Comparison of ENCODE assay signal across 9 mouse cellular contexts in genomic region chr2:180642555-180643260, GRCm38 (mm10). TPM values are rescaled to one million over a fixed set of nuclear protein-coding genes. Genes with fewer than 3 reads are reported as not detected.
A peak's percentile ranks its signal among the peaks of the same experiment; 100 is the strongest.
DNase-seq lines count a peak whose midpoint lies in the region; ATAC-seq and TF ChIP-seq lines count a peak whose summit lies in the region.
"Had no signal": no experiment of that assay in that cellular context is flagged by ENCODE, and none has a peak within 500 bp of the region (broad histone marks: within the 10 kb centered on the region; RNA-seq: fewer than 3 reads in every experiment).

Gene Tcfl5 (minus strand): TSS chr2:180642708.

- WGBS in kidney, embryonic 14.5 days, result 6% methylated on average over 34 of the region's 56 CpGs
- WGBS in kidney, adult 2 months, result 12% methylated on average over 53 of the region's 56 CpGs
- 6% methylated on average over 7 of the region's 56 CpGs for WGBS in embryonic facial prominence, embryonic 14.5 days
- 3% methylated on average over 46 of the region's 56 CpGs for WGBS in intestine, embryonic 16.5 days
- WGBS in neural tube, embryonic 13.5 days, result 5% methylated on average over 34 of the region's 56 CpGs

- TF ChIP-seq CTCF in kidney, adult 2 months (conservative IDR thresholded peaks at IDR 0.05; ENCODE audit: insufficient read depth, insufficient read length, low read depth, low read length), result no peak

- H3K36me3 ChIP-seq in kidney, embryonic 14.5 days (ENCODE audit: control insufficient read depth, insufficient read depth, low read length), result no peaks in the 10 kb centered on the region
- H3K36me3 ChIP-seq in kidney, adult 2 months (ENCODE audit: control insufficient read depth, insufficient read depth, low read length), result no peaks in the 10 kb centered on the region
- H3K36me3 ChIP-seq in embryonic facial prominence, embryonic 14.5 days (ENCODE audit: control insufficient read depth, insufficient read depth, low read length), result no peaks in the 10 kb centered on the region
- H3K36me3 ChIP-seq in intestine, embryonic 16.5 days (ENCODE audit: control insufficient read depth, insufficient read depth, low read length), result no peaks in the 10 kb centered on the region
- H3K36me3 ChIP-seq in neural tube, embryonic 13.5 days, result 0 out of 2 replicates have a peak, but pooled peaks cover 3% of the 10 kb centered on the region

- peak within 1 kb of the TSS; percentile 34; the same call in 1 of the 2 replicates for H3K9ac ChIP-seq in kidney, embryonic 14.5 days (ENCODE audit: low read depth, low read length)
- 0 out of 2 replicates have a peak within 1 kb of the TSS, but pooled peaks have one; percentile 2 for H3K9ac ChIP-seq in embryonic facial prominence, embryonic 14.5 days (ENCODE audit: low read depth, low read length)
- no peak within 1 kb of the TSS for H3K9ac ChIP-seq in intestine, embryonic 16.5 days (ENCODE audit: low read depth, low read length)
- H3K9ac ChIP-seq in neural tube, embryonic 13.5 days, result 0 out of 2 replicates have a peak within 1 kb of the TSS, but pooled peaks have one; percentile 8

- H3K4me1 ChIP-seq in kidney, embryonic 14.5 days (ENCODE audit: control insufficient read depth, insufficient read depth, low read length), result no peaks in the 10 kb centered on the region
- no peaks in the 10 kb centered on the region for H3K4me1 ChIP-seq in kidney, adult 2 months (ENCODE audit: control insufficient read depth, insufficient read depth, low read length)
- H3K4me1 ChIP-seq in embryonic facial prominence, embryonic 14.5 days (ENCODE audit: control insufficient read depth, insufficient read depth, low read length), result no peaks in the 10 kb centered on the region
- no peaks in the 10 kb centered on the region for H3K4me1 ChIP-seq in intestine, embryonic 16.5 days (ENCODE audit: control insufficient read depth, insufficient read depth, low read length)
- 0 out of 2 replicates have a peak, but pooled peaks cover 9% of the 10 kb centered on the region for H3K4me1 ChIP-seq in neural tube, embryonic 13.5 days (replicated peaks)

- TF ChIP-seq POLR2A in kidney, adult 2 months (IDR thresholded peaks at IDR 0.05; ENCODE audit: low read depth, low read length), result no peak

- peak within 1 kb of the TSS; percentile 44 for H3K4me2 ChIP-seq in kidney, embryonic 14.5 days (replicated peaks; ENCODE audit: low read depth, low read length)
- H3K4me2 ChIP-seq in embryonic facial prominence, embryonic 14.5 days (ENCODE audit: low read depth, low read length), result peak within 1 kb of the TSS; percentile 51
- H3K4me2 ChIP-seq in intestine, embryonic 16.5 days (ENCODE audit: low read depth, low read length), result peak within 1 kb of the TSS; percentile 54
- H3K4me2 ChIP-seq in neural tube, embryonic 13.5 days, result peak within 1 kb of the TSS; percentile 51

- no peak within 1 kb of the TSS for H3K27ac ChIP-seq in kidney, embryonic 14.5 days (ENCODE audit: low read depth, low read length)
- H3K27ac ChIP-seq in kidney, adult 2 months (ENCODE audit: insufficient read depth, low read depth, low read length), result no peak within 1 kb of the TSS
- H3K27ac ChIP-seq in embryonic facial prominence, embryonic 14.5 days (replicated peaks; ENCODE audit: low read depth, low read length), result no peak within 1 kb of the TSS
- no peak within 1 kb of the TSS for H3K27ac ChIP-seq in intestine, embryonic 16.5 days (ENCODE audit: low read length)
- H3K27ac ChIP-seq in neural tube, embryonic 13.5 days (replicated peaks), result no peak within 1 kb of the TSS

- peaks cover 42% of the 10 kb centered on the region for H3K27me3 ChIP-seq in kidney, embryonic 14.5 days (ENCODE audit: control insufficient read depth, insufficient read depth, low read length)
- H3K27me3 ChIP-seq in kidney, adult 2 months (replicated peaks; ENCODE audit: control insufficient read depth, insufficient read depth, low read length), result peaks cover 10% of the 10 kb centered on the region
- H3K27me3 ChIP-seq in embryonic facial prominence, embryonic 14.5 days (replicated peaks; ENCODE audit: control insufficient read depth, insufficient read depth, low read length), result peaks cover 55% of the 10 kb centered on the region
- H3K27me3 ChIP-seq in intestine, embryonic 16.5 days (replicated peaks; ENCODE audit: control insufficient read depth, insufficient read depth, low read length), result peaks cover 36% of the 10 kb centered on the region
- peaks cover 58% of the 10 kb centered on the region for H3K27me3 ChIP-seq in neural tube, embryonic 13.5 days

- peak within 1 kb of the TSS; percentile 32 for H3K4me3 ChIP-seq in kidney, embryonic 14.5 days (ENCODE audit: low read length)
- H3K4me3 ChIP-seq in kidney, adult 2 months (ENCODE audit: insufficient read depth, low read depth, low read length), result no peak within 1 kb of the TSS
- H3K4me3 ChIP-seq in embryonic facial prominence, embryonic 14.5 days (ENCODE audit: low read depth, low read length), result peak within 1 kb of the TSS; percentile 39
- peak within 1 kb of the TSS; percentile 42 for H3K4me3 ChIP-seq in intestine, embryonic 16.5 days (ENCODE audit: low read length)
- peak within 1 kb of the TSS; percentile 39 for H3K4me3 ChIP-seq in neural tube, embryonic 13.5 days

- peaks cover 21% of the 10 kb centered on the region for H3K9me3 ChIP-seq in kidney, embryonic 14.5 days (ENCODE audit: control insufficient read depth, low read length)
- peaks cover 16% of the 10 kb centered on the region for H3K9me3 ChIP-seq in embryonic facial prominence, embryonic 14.5 days (ENCODE audit: control insufficient read depth, low read length)
- peaks cover 14% of the 10 kb centered on the region for H3K9me3 ChIP-seq in intestine, embryonic 16.5 days (ENCODE audit: control insufficient read depth, low read length)
- H3K9me3 ChIP-seq in neural tube, embryonic 13.5 days, result peaks cover 21% of the 10 kb centered on the region

- DNase-seq in kidney, adult 2 months, result no peak
- DNase-seq in embryonic facial prominence, embryonic 14.5 days (ENCODE audit: low spot score), result no peak
- DNase-seq in spleen, postnatal 4 days (ENCODE audit: low spot score in 2 of 2), result no peak
- DNase-seq in cerebellum, adult 18-20 months, result no peak
- DNase-seq in left cerebral cortex, adult 9 months (ENCODE audit: low spot score in 2 of 2), result no peak
- DNase-seq: kidney, adult 9 months had no signal

- ATAC-seq in kidney, embryonic 14.5 days (ENCODE audit: low FRiP score, low TSS enrichment), result 0 out of 2 replicates have a peak, but pooled peaks have one; percentile 4
- no peak for ATAC-seq in embryonic facial prominence, embryonic 14.5 days (ENCODE audit: low read depth)
- 0 out of 2 replicates have a peak, but pooled peaks have one; percentile 3 for ATAC-seq in intestine, embryonic 16.5 days
- ATAC-seq in neural tube, embryonic 13.5 days (ENCODE audit: low read depth), result no peak

RNA-seq across cellular contexts. Expression of gene Tcfl5, which starts in this region (rescaled TPM):
- polyA plus RNA-seq in kidney, embryonic 14.5 days (2014; fragmentation: Nextera tagmentation; extraction: Ambion mirVana), result 0.22 and 0.40 TPM in 2 replicates
- 0.04 and 0.05 TPM in 2 replicates for polyA plus RNA-seq in kidney, adult 2 months (2012; rRNA removed)
- 0.34 and 0.88 TPM in 2 replicates for polyA plus RNA-seq in embryonic facial prominence, embryonic 14.5 days (2014; fragmentation: Nextera tagmentation; extraction: Ambion mirVana)
- 0.10 and 0.12 TPM in 2 replicates for polyA plus RNA-seq in intestine, embryonic 16.5 days (2015; fragmentation: Nextera tagmentation; extraction: Ambion mirVana)
- polyA plus RNA-seq in neural tube, embryonic 13.5 days (2015; fragmentation: Nextera tagmentation; extraction: Ambion mirVana), result 0.40 and 0.55 TPM in 2 replicates

Comparison
In these comparisons a context has a peak if more than half of its experiments do, and no peak if none do; other contexts are left out.
1. Peak in ATAC-seq, H3K4me3 ChIP-seq, H3K9ac ChIP-seq and H3K4me2 ChIP-seq in kidney, embryonic 14.5 days; RNA of the gene not detected or under 1 TPM.
2. Peak in ATAC-seq, H3K4me3 ChIP-seq and H3K4me2 ChIP-seq in intestine, embryonic 16.5 days; RNA of the gene not detected or under 1 TPM.